Mouse (Mus musculus): Measurements from ENCODE around the gene Hoxd12.
A peak's percentile ranks its signal among the peaks of the same experiment; 100 is the strongest.

DNA sequence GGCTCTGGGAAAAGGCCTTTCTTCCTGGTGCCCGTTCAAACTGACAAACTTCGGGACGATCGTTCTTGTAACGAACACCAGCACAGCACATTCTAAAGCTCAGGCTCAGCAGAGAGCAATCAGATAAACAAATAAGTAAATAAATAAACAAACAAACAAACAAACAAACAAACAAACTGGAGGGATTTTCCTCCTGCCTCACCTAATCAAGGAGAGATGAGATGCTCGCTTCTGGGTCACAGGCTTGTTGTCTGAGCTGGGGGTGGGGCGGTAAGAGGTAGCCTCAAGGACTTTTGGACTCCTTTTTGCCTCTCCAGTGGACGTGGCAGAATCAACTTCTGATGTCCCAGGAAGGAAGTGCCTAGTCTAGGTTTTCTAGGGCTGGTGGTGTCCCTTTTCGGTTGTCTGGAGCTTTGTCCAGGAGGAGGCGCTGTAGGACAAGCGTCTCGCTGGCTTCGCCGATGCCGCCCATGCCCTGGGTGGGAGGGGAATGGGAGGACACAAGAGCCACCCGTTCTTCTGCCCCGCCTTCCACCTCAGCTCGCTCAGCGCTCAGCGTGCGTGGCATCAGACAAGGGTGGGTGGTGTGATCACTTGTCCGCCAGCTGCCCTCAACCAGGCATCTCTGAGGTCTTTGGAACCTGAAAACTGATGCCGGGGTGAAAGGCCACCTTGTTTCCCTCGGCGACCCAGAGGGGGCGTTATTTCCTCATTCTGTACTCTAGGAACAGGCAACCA is 40.9 kb downstream of the Hoxd12 start:
- TF ChIP-seq CTCF (IDR thresholded peaks at IDR 0.05; ENCODE audit: borderline replicate concordance, insufficient read depth, low read length) (peak; percentile 86), POLR2A (IDR thresholded peaks at IDR 0.05; ENCODE audit: low read depth, low read length) (peak; percentile 39; the same call in 1 of the 2 replicates)
